Mouse (Mus musculus): Measurements from ENCODE around the gene Gm3625.

Gm3625 gene

GRCm38 (mm10) chr12:4592541-4593165, at the start of gene Gm3625, which contains the start of gene Itsn2:
Gene Gm3625, minus strand, starts transcription at chr12:4592927.
Gene Itsn2, plus strand, starts transcription at chr12:4592638.
- peak; percentile 80 to 82 for DNase-seq

- DNase-seq: no peak
Measured at GRCm38 (mm10) chr12:4640737-4641136, 48.0 kb upstream of the Gm3625 start.

GRCm38 (mm10) chr12:4638438-4638837, 45.7 kb upstream of the Gm3625 start:
- no peak for DNase-seq

DNA sequence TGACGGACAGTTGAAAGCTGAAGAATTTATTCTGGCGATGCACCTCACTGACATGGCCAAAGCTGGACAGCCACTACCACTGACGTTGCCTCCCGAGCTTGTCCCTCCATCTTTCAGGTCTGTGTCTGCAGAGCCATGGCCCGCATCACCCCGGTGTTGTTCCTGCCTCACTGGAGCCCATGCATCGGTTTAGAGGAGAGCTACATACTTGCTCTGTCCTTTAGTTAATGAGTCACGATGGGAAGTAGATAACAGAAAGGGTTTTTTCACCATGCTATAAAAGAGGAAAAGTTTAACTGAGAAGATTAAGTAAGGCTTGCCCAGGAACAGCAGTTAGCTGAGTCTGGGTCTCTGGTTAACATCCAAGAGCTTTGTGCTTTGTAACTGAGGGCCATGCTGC, 40.2 kb upstream of the Gm3625 start:
- DNase-seq: no peak

- peak; percentile 12 to 18 for DNase-seq
Measured at GRCm38 (mm10) chr12:4624201-4624600, 31.5 kb upstream of the Gm3625 start.

DNA sequence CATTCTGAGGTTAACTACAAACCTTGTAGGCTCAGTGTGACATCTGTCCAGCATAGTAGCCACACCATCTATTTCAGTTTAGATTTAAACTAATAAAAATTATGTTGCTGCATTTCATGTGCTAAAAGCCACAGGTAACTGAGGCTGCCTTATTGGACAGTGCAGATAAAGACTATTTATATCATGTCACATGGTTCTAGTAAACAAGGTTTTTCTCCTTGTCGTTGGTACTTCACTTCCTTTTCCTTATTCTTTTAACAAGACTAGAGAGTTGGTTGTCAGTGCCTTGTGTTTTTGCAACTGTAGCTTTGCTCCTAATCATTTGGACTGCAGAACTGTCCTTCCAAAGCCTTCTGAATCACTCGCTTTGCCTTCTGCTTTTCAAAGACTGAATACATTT, 22.0 kb upstream of the Gm3625 start:
- no peak for DNase-seq

DNA sequence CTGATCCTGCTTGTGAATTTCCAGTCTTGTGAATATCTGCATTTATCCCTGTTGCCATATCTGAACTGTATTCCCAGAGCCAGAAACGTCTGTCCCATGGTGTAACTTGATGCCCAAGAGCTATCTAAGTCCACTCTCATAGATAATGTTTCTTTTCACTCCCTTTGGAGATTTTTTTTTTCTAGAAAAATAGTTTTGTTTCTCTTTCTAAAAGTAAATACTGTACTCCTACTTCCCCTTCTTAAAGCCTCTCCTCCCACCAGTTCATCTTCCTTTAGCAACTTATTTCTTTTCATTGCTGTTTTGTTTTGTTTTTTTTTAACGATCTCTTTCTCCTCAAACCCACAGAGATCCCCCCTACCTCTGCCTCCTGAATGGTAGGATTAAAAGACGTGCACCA, 13.9 kb upstream of the Gm3625 start:
- DNase-seq: no peak

GRCm38 (mm10) chr12:4599713-4600112, 7.0 kb upstream of the Gm3625 start:
- DNase-seq: no peak

- no peak for DNase-seq
Measured at GRCm38 (mm10) chr12:4598666-4599428, 6.1 kb upstream of the Gm3625 start.

DNA sequence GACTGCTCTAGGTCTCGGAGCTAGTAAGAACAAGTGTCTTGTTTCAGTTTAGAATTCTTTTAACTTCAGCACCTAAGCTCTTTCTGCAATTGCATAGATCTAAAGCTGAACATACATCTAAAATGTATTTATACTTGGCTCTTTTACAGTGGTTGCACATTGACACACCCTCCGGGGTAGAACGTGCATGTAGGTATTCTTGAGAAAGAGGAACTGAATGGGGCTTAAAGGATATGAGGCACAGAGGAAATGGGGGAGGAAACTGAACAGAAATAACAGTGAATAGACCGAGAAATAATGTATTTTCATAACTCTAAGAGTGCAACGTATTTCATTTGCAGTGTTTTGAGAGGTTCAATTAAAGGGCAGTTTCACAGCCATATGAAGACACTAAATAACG, 2.3 kb upstream of the Gm3625 start:
- no peak for DNase-seq

- peak in 1 of 2 experiments; percentile 6 for DNase-seq
Measured at GRCm38 (mm10) chr12:4593930-4594391, 1.2 kb upstream of the Gm3625 start.

DNA sequence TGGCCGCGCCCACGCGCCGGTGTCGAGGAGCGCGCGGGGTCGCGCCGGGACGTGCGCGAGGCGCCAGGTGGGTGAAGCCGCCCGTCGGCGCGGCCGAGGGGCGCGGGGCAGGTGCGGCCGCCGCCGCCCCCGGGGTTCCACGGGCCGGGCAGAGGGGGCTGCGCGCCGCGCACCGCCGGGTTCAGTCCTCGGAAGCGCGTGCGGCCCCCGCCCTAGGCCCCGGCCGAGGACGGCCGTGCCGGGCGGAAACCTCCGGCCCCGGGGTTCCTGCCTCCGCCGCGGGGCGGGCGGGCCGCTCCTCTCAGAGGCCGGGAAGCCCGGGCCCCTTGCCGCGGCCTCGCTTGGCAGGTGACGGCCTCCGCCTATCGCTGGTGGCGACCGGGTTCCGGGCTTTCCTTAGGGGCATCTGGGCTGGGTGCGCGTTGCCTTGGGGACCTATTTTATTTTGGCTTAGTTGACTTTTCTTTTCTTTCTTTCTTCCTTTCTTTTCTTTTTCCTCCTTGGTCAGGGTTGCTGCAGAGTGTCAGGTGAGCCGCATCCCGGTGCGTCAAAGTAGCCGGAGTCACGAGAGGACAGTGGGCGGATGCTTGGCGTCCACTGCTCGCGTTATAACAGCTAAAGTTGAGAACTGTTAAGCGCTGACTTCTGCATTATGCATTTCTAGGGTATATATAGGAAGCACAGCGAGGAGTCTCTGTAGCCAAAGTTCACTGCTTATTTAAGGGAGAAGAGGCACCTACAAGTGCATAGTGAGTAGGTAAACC, 621 bp upstream of the Gm3625 start:
- peak; percentile 68 to 71 for DNase-seq

GRCm38 (mm10) chr12:4592025-4592424, 702 bp downstream of the Gm3625 start:
- DNase-seq: no peak

- DNase-seq: no peak
Measured at GRCm38 (mm10) chr12:4588603-4589002, 4.1 kb downstream of the Gm3625 start.

GRCm38 (mm10) chr12:4587846-4588245, 4.9 kb downstream of the Gm3625 start:
- DNase-seq: no peak

DNA sequence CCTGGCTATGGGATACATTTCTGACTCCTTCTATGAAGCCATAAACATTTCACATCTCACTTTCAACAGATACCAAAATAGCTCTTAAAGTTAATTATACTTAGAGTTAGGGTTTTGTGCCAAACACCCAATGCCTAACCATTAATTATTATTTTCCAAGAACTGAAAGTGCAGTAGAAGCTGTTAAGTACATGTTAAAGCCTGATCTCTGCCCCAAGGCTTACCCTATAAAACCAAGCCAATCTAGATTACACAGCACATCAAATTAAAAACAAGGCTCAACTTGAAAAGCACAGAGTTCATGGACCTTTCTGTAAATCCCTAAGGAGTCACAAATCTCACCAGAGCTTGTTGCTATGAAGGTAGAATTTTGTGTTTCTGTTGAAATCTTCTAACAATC, 10.4 kb downstream of the Gm3625 start:
- no peak for DNase-seq

DNA sequence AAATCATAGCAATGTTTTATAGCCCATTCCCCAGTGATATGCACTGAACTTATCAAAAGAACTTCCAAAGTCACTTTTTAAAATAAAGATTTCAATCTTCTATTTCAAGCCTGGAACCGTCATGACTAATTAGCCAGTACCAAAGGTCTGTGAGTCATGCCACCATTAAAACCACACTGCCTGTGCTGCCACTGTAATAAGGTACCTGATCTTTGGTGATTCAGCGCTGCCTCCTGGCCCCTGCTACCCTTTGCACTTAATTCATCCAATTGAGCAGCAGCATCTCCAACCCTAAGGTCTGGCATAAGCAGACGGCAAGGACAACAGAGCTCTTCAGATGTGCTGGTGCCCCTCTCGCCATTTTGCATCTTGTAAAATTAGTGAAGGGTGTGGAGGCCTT, 18.7 kb downstream of the Gm3625 start:
- DNase-seq: no peak

GRCm38 (mm10) chr12:4571864-4572263, 20.9 kb downstream of the Gm3625 start:
- peak; percentile 15 to 41 for DNase-seq

DNA sequence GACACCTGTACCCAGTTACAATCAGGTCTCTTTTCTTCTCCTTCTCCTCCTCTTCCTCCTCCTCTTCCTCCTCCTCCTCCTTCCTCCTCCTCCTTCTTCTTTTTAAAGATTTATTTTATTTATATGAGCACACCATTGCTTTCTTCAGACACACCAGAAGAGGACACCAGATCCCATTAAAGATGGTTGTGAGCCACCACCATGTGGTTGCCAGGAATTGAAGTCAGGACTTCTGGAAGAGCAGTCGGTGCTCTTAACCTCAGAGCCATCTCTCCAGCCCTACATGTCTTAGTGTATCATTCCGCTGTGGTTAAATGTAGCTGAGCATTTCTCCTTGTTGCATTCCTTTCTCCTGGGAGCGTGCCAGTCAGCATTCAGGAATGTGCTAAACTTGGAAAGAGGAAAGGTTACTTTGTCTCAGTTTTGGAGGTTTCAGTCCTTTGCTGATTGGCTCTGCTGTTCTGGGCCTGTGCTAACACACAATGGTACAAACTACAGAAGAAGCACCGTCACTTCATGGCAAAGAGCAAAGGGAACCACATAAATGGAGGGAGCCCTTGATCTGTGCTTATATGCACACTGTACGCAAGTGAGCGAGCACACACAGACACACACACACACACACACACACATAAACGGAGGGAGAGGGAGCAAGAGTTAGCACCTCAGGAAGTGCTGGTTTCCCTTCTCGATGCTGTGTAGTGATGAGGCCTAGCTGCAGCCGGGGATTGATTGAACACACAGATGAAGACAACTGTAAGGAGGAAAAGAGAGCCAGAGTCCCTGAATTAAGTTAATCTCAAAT, 34.0 kb downstream of the Gm3625 start:
- DNase-seq: peak; percentile 19 to 56

- DNase-seq: no peak
Measured at GRCm38 (mm10) chr12:4558013-4558412, 34.7 kb downstream of the Gm3625 start.

DNA sequence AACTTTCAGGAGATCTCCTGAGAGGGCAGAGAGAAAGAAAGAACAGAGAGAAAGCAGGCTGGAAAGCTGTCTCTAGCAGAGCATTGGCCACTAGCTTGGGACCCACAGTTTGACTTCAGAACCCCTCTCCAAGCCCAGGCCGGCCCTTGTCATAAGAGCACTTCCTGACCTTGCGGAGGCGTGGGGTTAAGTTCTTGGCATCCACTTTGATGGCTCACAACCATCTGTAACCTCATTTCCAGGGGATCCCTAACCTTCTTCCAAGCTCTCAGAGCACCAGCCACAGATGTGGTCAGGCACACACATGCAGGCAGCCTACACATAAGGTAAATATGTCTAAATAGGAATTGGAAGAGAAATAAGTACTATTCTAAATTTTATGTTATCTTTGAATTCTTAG, 35.3 kb downstream of the Gm3625 start:
- DNase-seq: no peak

GRCm38 (mm10) chr12:4556891-4557290, 35.8 kb downstream of the Gm3625 start:
- DNase-seq: no peak

DNA sequence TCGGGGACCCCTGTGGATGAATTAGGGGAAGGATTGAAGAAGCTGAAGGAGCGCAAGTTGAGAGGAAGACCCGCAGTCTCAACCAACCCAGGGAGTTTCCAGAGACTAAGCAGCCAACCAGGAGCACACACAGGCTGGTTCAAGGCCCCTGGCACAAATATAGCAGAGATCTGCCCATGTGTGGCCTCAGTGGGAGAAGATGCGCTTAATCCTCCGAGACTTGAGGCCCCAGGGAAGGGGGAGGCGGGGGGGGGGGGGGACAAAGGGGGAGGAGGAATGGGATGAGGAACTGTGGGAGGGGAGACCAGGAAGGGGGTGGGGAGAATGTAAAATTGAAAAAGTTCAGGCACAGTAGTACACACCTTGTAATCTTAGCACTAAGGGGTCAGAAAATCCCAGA, 37.3 kb downstream of the Gm3625 start:
- DNase-seq: no peak
